Mouse (Mus musculus) embryo, embryonic 9.5 days (tissue): Measurements from ENCODE around the gene Eif1b.
"Not testable (repeated sequence)": the region's sequence is repeated elsewhere in the genome, so short reads cannot be mapped to it uniquely, and the experiment has no call there.

Source experiments
- DNase-seq: peaks from one replicate; pipeline ENCODE4 v3.0.0-alpha.2; 2017; ENCODE audit errors: extremely low spot score

Eif1b gene

GRCm38 (mm10) chr9:120521161-120521560 is 29.1 kb downstream of the Eif1b start:
- no peak for DNase-seq

GRCm38 (mm10) chr9:120527270-120527669 is 35.2 kb downstream of the Eif1b start:
- DNase-seq, result no peak

GRCm38 (mm10) chr9:120527919-120528318 is 35.9 kb downstream of the Eif1b start:
- DNase-seq, result no peak

GRCm38 (mm10) chr9:120528815-120529510 is 36.9 kb downstream of the Eif1b start:
- DNase-seq, result no peak

- no peak for DNase-seq
Observed at GRCm38 (mm10) chr9:120530471-120530870, 38.4 kb downstream of the Eif1b start.

- no peak for DNase-seq
Observed at GRCm38 (mm10) chr9:120532062-120532461, 40.0 kb downstream of the Eif1b start.

- no peak for DNase-seq
Observed at GRCm38 (mm10) chr9:120532691-120533090, 40.7 kb downstream of the Eif1b start.

GRCm38 (mm10) chr9:120533446-120533950 is 41.5 kb downstream of the Eif1b start:
- not testable (repeated sequence) for DNase-seq

- no peak for DNase-seq
Observed at GRCm38 (mm10) chr9:120539662-120540251, 47.7 kb downstream of the Eif1b start, which contains the start of gene Entpd3. Gene Entpd3 (plus strand): TSS chr9:120539818.

GRCm38 (mm10) chr9:120541411-120541810 is 49.4 kb downstream of the Eif1b start:
- no peak for DNase-seq

GRCm38 (mm10) chr9:120542241-120542640 is 50.2 kb downstream of the Eif1b start:
- no peak for DNase-seq
